Mouse (Mus musculus) MN1 (cell line): ENCODE measurements around the gene Slfn14.
"Not testable (repeated sequence)": the region's sequence is repeated elsewhere in the genome, so short reads cannot be mapped to it uniquely, and the experiment has no call there.

Experiments
- DNase-seq: peaks from one replicate; pipeline ENCODE4 v3.0.0-alpha.2; 2016; ENCODE audit warnings: low spot score

The Slfn14 gene

GRCm38 (mm10) chr11:83282084-83282483, 4.4 kb downstream of the Slfn14 start:
- DNase-seq: no peak

GRCm38 (mm10) chr11:83279691-83280090, 6.8 kb downstream of the Slfn14 start:
- DNase-seq: no peak

GRCm38 (mm10) chr11:83279024-83279423, 7.5 kb downstream of the Slfn14 start:
- DNase-seq: no peak

- no peak for DNase-seq
Measured at GRCm38 (mm10) chr11:83276251-83276650, 10.3 kb downstream of the Slfn14 start.

GRCm38 (mm10) chr11:83271951-83272843, 14.3 kb downstream of the Slfn14 start:
- peak; percentile 52 for DNase-seq

GRCm38 (mm10) chr11:83271151-83271950, 15.2 kb downstream of the Slfn14 start:
- peak; percentile 91 for DNase-seq

- DNase-seq: no peak
Measured at GRCm38 (mm10) chr11:83270842-83271150, 15.7 kb downstream of the Slfn14 start.

- DNase-seq: no peak
Measured at GRCm38 (mm10) chr11:83263146-83263545, 23.4 kb downstream of the Slfn14 start.

GRCm38 (mm10) chr11:83262673-83263072, 23.9 kb downstream of the Slfn14 start:
- DNase-seq: no peak

- not testable (repeated sequence) for DNase-seq
Measured at GRCm38 (mm10) chr11:83257211-83257610, 29.3 kb downstream of the Slfn14 start.

GRCm38 (mm10) chr11:83239811-83240210, 46.7 kb downstream of the Slfn14 start:
- DNase-seq: no peak

- no peak for DNase-seq
Measured at GRCm38 (mm10) chr11:83238389-83238788, 48.1 kb downstream of the Slfn14 start.

- DNase-seq: not testable (repeated sequence)
Measured at GRCm38 (mm10) chr11:83237390-83237789, 49.1 kb downstream of the Slfn14 start.

GRCm38 (mm10) chr11:83233621-83234020, 52.9 kb downstream of the Slfn14 start:
- DNase-seq: not testable (repeated sequence)

GRCm38 (mm10) chr11:83230966-83231365, 55.6 kb downstream of the Slfn14 start:
- no peak for DNase-seq

- no peak for DNase-seq
Measured at GRCm38 (mm10) chr11:83227926-83228723, 58.4 kb downstream of the Slfn14 start.

- peak; percentile 11 for DNase-seq
Measured at GRCm38 (mm10) chr11:83225371-83225960, 61.1 kb downstream of the Slfn14 start.
